Mouse (Mus musculus): ENCODE measurements around the gene Bzw1.
"Not testable (repeated sequence)": the region's sequence is repeated elsewhere in the genome, so short reads cannot be mapped to it uniquely, and the experiment has no call there.

Gene Bzw1

GRCm38 (mm10) chr1:58392652-58393283, at the start of gene Bzw1:
Gene Bzw1 (plus strand): TSS chr1:58392898.
- DNase-seq (ENCODE audit: low spot score) = peak; percentile 80

GRCm38 (mm10) chr1:58343861-58344260, 48.8 kb upstream of the Bzw1 start:
- DNase-seq (ENCODE audit: low spot score) = no peak

- no peak for DNase-seq (ENCODE audit: low spot score)
Observed at GRCm38 (mm10) chr1:58344570-58344969, 48.1 kb upstream of the Bzw1 start.

- DNase-seq (ENCODE audit: low spot score) = no peak
Observed at GRCm38 (mm10) chr1:58346159-58346558, 46.5 kb upstream of the Bzw1 start.

- DNase-seq (ENCODE audit: low spot score) = no peak
Observed at GRCm38 (mm10) chr1:58348712-58349111, 44.0 kb upstream of the Bzw1 start.

GRCm38 (mm10) chr1:58353238-58353893, 39.3 kb upstream of the Bzw1 start:
- DNase-seq (ENCODE audit: low spot score) = no peak

- no peak for DNase-seq (ENCODE audit: low spot score)
Observed at GRCm38 (mm10) chr1:58358958-58359901, 33.5 kb upstream of the Bzw1 start.

- no peak for DNase-seq (ENCODE audit: low spot score)
Observed at GRCm38 (mm10) chr1:58362296-58362695, 30.4 kb upstream of the Bzw1 start.

GRCm38 (mm10) chr1:58364551-58364950, 28.1 kb upstream of the Bzw1 start:
- no peak for DNase-seq (ENCODE audit: low spot score)

GRCm38 (mm10) chr1:58365829-58366228, 26.9 kb upstream of the Bzw1 start:
- no peak for DNase-seq (ENCODE audit: low spot score)

- DNase-seq (ENCODE audit: low spot score) = no peak
Observed at GRCm38 (mm10) chr1:58366737-58367471, 25.8 kb upstream of the Bzw1 start.

- DNase-seq (ENCODE audit: low spot score) = no peak
Observed at GRCm38 (mm10) chr1:58369716-58370115, 23.0 kb upstream of the Bzw1 start.

- DNase-seq (ENCODE audit: low spot score) = not testable (repeated sequence)
Observed at GRCm38 (mm10) chr1:58374266-58374665, 18.4 kb upstream of the Bzw1 start.

- DNase-seq (ENCODE audit: low spot score) = no peak
Observed at GRCm38 (mm10) chr1:58375574-58376147, 17.0 kb upstream of the Bzw1 start.

GRCm38 (mm10) chr1:58382586-58383281, 10.0 kb upstream of the Bzw1 start:
- no peak for DNase-seq (ENCODE audit: low spot score)

GRCm38 (mm10) chr1:58391421-58392267, 1.1 kb upstream of the Bzw1 start:
- no peak for DNase-seq (ENCODE audit: low spot score)

GRCm38 (mm10) chr1:58392268-58392651, 438 bp upstream of the Bzw1 start:
- no peak for DNase-seq (ENCODE audit: low spot score)

- peak; percentile 17 for DNase-seq (ENCODE audit: low spot score)
Observed at GRCm38 (mm10) chr1:58393284-58394195, 842 bp downstream of the Bzw1 start.

GRCm38 (mm10) chr1:58395341-58395740, 2.6 kb downstream of the Bzw1 start:
- DNase-seq (ENCODE audit: low spot score) = no peak
